Mouse (Mus musculus) left cerebral cortex, postnatal 25 days (tissue): ENCODE measurements around the gene Myo1h. TPM values are rescaled to one million over a fixed set of nuclear protein-coding genes. Genes with fewer than 3 reads are reported as not detected.

Source experiments
- DNase-seq, 2 experiments: peaks; one replicate each; pipeline ENCODE4 v3.0.0; 2022; ENCODE audit warnings: low spot score in 2 of 2, mixed read lengths in 1 of 2
- intact Hi-C: fragments of 180-260 bp; cut with DNase I; formaldehyde crosslinking; loops from one replicate; pipeline ENCODE4 v1.15.1; 2025
- total RNA-seq, 2 experiments: library from RNA; stranded (reverse); gene quantifications; 2 replicates each; pipeline ENCODE4 v1.2.3; 2021

Myo1h gene
- total RNA-seq, 2 experiments from 2014 or later, result 1.8 to 3.3 TPM

- intact Hi-C loops, result loop anchor here (2.0 to 5.0 kb wide), 3 partner anchors 24 to 216 kb away; partner anchors contain the start of genes Kctd10 and Ube3b
Observed at GRCm38 (mm10) chr5:114356250-114356935, 67.4 kb downstream of the Myo1h start.

GRCm38 (mm10) chr5:114356936-114357751, 68.2 kb downstream of the Myo1h start:
- peak; percentile 55 to 78 for DNase-seq
- intact Hi-C loops, result loop anchor here (2.0 to 5.0 kb wide), 3 partner anchors 24 to 215 kb away; partner anchors contain the start of genes Kctd10 and Ube3b

More at GRCm38 (mm10) chr5:114356250-114356935, 67.4 kb downstream of the Myo1h start:
- DNase-seq, result peak; percentile 72 to 78

DNA sequence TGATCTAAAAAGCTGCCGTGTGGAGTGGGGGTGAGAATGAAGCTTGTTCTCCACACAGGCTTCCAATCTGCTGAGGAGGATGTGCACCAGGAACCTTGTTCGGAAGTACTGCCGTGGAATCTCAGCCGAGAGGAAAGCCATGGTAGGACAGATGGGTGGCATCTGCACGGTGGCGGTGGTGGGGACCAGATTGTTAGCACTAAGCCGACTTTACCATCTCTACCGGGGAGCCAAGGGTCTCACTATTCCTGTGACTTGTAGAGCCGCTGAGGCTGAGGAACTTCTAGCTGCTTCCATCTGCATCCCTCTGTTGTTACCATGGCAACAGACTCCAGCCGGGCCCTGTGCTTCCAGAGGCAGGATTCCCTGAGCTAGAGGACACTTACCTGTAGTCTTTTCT, 69.9 kb downstream of the Myo1h start:
- peak; percentile 63 to 78 for DNase-seq
- intact Hi-C loops, result loop anchor here (5.0 kb wide), 1 partner anchor 213 kb away; no protein-coding TSS in a partner anchor

DNA sequence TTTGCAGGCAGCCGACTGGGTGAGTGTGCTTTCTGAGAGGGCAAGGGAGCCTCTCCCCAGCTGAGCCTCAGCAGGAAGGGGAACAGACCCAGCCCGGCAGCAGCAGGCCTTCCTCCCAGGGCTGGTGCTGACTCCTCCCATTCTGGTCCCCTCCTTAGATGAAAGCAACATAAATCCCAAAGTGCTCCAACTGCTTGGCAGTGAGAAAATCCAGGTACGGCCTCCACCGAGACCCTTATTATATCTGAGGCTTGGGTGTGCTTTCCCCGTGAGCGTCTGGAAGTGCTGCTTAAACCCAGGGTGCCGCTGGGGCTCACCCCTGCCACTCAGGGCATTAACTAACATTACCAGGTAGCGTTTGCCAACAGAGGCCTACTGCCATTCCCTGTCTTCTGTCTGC, 70.6 kb downstream of the Myo1h start:
- intact Hi-C loops, result loop anchor here (5.0 kb wide), 1 partner anchor 213 kb away; no protein-coding TSS in a partner anchor
- DNase-seq, result no peak

- intact Hi-C loops, result no loop called here
- no peak for DNase-seq
Observed at GRCm38 (mm10) chr5:114360968-114361367, 72.0 kb downstream of the Myo1h start.

DNA sequence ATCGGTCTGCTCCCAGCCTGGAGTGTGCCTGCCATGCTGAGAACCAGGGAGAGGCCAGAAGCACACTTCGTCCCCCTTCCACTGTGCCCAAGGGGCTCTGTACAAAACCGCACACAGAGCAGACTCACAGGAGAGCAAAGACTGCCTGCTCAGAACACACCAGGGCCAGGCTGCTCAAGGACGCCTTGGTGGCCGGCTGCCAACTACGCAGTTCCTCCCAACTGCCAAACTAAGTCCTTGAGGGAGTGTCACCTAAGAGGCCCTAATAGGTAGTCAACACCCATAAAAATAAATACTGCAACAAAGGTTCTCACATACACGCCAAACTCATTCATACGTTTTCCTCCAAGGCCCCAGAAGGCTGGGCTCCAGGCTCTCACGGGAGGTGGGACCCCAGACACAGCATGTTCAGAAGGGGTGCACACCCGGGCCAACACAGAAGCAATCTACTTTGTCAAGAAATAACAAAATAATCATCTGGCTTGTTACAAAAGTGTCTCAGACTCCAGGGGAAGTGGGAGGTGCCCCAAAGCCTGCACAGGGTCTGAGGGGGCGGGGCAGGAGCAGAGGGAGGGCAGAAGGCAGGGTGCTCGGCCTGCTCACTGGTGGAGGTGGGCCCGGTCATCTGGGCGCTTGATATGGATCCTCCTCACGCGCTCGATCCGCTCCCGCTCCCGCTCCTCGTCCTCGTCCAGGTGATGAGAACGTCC, 76.2 kb downstream of the Myo1h start:
- no peak for DNase-seq
- intact Hi-C loops, result no loop called here

DNA sequence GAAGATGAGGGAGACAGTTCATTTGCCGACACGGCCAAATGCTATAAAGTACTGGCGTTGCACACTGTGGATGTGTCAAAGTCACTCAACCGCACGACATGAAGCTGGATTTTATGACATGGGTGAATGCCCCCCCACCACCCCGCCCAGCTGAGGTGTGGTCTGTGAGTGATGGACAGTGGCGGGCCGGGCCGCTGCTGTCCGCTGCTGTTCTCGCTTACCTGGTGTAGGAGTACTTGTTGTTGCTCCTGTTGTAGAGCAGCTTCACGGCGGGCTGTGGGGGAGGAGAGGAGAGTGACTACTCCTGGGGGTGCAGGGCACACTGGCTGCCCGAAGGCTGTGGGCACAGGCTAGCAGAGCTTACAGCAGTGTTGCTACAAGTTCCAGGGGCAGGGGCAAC, 79.2 kb downstream of the Myo1h start:
- no peak for DNase-seq
- intact Hi-C loops, result no loop called here

- intact Hi-C loops, result no loop called here
- DNase-seq, result no peak
Observed at GRCm38 (mm10) chr5:114368803-114369496, 80.0 kb downstream of the Myo1h start.

DNA sequence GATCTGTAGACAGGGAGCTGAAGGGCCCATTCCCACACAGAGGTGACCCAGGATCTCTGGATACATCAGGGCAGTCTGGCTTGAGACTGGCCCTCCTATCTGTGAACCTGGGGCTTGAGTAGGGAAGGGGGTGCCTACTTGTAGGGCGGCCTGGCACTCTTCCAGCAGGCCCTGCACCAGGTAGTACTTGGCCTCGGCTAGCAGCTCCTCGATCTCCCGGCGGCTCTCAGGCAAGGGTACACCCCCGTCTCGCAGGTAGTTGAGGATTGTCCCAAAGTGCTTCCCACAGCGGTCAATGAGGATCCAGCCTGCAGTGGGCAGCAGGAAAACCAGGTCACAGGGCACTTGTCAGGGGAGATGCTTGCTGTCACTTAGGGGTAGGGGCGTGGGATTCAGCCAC, 81.0 kb downstream of the Myo1h start:
- no peak for DNase-seq
- intact Hi-C loops, result no loop called here

DNA sequence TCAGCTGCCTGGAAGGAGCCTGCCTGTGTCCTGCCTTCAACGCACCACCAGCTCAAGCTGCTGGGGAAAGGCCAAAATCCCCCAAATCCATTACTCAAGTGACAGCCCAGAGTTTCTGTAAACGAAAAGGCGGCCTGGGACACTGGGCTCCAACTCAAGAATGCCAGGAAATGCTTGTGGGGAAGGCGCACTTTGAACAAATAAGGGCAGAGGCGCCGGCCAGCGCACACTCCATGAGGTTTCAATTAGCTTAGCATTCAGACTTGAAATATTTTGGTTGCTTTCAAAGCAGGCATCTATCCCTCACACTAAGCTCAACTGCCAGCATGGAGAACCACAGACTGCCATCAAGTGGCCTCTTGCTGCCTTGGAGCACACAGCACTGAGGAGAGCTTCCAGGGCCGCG, 81.4 kb downstream of the Myo1h start:
- intact Hi-C loops, result no loop called here
- peak in 1 of 2 experiments; percentile 28 for DNase-seq

DNA sequence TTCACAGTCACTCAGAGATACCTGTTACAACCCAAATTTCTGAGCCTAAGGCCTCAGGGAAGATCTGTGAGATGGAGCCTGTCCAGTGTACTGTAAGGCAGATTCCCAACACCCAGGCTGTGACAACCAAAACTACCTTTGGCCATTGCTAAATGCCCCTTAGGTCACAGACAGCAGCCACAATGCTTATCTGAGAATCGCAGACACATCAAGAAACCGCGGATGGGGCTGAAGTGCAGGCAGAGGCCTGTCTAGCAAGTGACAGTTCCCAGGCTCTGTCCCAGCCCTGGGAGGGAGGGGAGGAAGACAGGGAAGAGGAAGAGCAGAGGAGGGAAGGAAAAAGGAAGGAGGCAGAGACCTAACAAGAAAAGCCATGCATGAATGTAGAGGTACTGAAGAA, 82.4 kb downstream of the Myo1h start:
- DNase-seq, result no peak
- intact Hi-C loops, result no loop called here

GRCm38 (mm10) chr5:114371731-114372473, 82.9 kb downstream of the Myo1h start:
- intact Hi-C loops, result no loop called here
- no peak for DNase-seq

DNA sequence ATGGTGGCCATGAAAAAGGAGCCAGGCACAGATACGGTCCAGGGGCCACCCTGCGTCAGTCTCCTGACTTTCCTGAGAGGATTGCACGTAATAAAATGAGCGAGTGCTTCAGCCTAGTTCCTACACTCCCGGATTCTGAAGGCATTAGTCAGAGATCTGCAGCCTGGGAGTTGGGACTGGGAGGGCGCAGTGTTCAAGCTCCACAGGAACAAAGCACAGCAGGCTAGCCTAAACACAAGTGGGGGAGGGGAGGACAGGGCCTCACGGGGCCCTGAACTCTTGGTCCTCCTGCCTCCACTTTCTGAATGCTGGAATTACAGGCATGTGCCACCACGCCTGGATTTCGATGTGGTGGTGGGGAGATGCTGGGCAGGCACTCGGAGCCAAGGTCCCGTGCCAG, 83.6 kb downstream of the Myo1h start:
- intact Hi-C loops, result no loop called here
- no peak for DNase-seq

GRCm38 (mm10) chr5:114373174-114373573, 84.2 kb downstream of the Myo1h start:
- intact Hi-C loops, result no loop called here

DNA sequence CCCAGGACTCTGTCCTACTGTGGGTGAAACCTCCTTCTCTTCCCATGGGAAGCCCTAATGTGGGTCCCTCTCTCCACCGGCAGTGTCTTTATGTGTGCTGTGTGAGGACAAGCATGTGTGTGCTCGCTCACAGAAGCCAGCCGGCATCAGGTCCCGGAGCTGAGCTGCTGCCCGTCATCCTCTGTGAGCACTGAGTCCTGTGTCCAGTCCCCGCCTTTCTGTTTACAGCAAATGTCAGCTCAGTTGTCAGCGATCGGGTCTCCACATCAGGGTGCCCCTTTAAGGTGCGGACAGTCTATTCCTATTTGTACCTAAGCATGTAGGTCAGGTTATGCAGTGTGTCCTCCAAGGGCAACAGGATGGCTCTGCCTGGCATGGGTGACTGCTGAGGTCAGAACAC, 84.6 kb downstream of the Myo1h start:
- intact Hi-C loops, result no loop called here

More at GRCm38 (mm10) chr5:114373174-114373573, 84.2 kb downstream of the Myo1h start:
- DNase-seq, result no peak

DNA sequence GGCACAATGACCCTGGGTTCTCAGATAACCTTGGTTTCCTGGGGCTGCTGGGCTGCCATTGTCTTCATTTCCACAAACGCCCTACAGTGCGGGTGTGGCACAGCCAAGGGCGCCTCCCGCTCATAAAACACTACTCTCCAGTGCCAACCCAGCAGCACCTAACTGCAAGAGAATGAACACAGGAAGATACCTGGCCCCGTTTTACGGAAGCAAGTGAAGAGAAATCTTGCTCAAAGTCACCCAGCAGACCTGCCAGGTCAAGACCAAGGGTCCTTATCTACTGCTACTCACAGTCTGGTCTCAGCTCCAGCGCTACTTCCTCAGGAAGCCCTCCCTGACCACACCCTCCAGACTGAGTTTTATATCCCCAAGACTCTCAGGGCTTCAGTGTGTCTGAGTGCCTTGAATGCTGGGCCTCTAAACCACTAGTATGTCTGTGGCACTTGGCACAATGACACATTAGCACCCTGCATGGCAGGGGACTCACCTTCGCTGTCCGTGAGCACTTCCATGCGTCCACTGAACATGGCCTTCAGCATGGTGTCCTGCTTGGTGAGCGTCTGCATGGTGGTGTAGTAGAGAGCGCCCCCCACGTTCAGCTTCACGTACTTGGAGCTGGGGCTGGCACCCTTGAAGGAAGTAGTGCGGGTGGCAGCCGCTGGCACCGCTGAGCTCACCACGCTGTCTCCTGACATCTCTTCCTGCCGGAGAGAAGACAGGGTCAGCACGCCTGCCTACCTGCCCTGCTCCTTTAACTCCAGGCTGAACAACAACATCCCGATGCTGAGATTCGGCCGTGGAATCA, 85.6 kb downstream of the Myo1h start:
- intact Hi-C loops, result no loop called here
- no peak for DNase-seq

More for the DNA sequence above, 84.6 kb downstream of the Myo1h start:
- no peak for DNase-seq

GRCm38 (mm10) chr5:114378177-114378920, 89.4 kb downstream of the Myo1h start:
- intact Hi-C loops, result no loop called here
- no peak for DNase-seq
